Mouse (Mus musculus): ENCODE data around the gene Eid2b.

Eid2b gene

DNA sequence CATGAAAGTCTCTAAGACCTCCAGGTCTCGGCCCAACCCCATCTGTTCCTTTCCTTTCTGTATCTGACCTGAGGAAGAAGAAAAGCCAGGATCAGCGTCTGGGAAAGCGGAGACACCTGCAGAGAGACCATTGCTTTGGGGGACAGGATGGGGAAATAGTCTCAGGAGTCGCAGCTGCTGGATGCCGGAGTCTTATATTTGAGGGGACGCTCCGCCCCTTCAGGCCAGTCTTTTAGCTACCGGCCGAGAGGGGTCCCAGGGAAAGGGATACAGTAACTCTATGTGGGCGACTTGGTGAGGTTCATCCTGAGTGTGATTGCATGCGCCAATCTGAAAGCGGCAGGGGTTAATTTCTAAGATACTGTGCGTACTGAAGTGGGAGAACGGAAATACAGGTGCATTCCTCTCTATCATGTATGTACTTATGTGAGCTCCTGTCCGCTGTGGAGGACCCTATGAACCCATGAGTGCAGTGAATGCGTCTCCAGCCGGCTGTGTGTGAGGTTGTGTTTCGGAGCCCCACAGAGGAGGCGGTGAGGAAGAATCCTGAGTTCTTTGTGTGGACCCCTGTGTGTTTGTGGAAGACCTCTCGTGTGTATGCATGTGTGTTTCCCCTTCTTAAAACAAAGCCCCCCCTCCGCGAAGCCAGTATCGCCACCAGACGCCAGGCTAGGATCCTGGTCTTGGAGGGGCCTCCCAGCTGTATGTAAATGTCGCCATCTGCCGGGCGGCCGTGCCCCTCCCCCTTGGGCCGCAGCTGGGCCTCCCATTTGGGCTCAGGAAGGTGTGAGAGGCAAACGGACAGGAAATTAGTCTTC, 24.3 kb downstream of the Eid2b start, which contains the start of gene Dll3:
Gene Dll3 (minus strand): TSS at position 623 of the 818 bp plus-strand sequence.
- DNase-seq (ENCODE audit: low read depth): peak; percentile 69

DNA sequence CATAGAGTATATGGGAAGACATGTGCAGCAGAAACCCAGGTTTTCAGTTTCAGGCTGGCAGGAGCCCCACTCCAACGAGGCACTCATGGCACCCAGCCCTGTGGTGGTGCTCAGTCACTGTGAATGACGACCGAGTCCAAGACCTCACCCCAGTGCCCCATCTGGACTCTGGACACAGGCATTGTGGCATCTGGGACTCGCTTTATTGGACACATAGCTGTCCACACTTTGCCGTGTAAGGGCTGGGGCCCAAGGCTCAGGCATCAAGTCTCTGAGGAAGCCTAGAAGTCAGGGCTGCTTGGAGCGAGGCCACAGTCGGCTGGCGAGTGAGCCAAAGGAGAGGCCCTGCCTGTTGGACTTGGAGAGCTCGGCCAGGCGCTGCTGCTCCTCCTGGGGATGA, 28.1 kb downstream of the Eid2b start:
- DNase-seq (ENCODE audit: low read depth): no peak

DNA sequence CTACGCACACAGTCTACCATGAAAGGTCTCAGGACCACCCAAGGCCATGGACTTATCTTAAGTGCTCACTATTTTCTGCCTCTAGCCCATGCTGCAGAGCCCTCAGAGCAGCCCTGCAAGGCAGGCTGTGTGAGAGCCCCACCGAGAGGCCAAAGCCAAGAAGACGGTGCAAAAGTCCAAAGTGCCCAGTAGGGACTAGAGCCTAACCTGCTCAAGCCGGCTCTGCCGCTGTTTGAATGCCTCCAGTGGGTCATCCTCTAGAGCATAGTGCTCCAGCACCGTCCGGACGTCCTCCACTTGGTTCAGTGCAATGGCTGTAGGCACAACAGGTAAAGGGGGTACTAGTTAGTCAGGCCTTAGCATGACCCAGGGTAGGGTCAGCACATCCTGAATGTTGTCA, 28.7 kb downstream of the Eid2b start:
- no peak for DNase-seq (ENCODE audit: low read depth)

DNA sequence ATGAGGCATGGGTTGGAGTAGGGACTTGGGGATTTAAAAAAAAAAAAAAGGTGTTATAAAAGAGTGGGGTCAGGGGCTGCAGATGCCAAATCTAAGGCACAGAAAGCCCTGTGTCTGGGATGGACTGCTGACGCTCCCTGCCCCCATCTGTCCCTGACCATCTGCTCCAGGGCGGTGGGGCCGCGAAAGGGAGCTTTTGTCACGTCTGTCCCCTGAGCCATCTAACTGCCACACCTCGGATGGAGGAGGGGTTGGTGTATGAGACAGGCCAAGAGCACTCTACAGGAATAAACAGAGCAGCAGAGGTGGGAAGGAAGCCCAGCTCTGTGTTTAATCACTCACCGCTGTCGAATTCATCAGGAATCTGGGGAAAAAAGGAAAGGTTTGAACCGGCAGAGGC, 32.2 kb downstream of the Eid2b start:
- DNase-seq (ENCODE audit: low read depth): no peak

DNA sequence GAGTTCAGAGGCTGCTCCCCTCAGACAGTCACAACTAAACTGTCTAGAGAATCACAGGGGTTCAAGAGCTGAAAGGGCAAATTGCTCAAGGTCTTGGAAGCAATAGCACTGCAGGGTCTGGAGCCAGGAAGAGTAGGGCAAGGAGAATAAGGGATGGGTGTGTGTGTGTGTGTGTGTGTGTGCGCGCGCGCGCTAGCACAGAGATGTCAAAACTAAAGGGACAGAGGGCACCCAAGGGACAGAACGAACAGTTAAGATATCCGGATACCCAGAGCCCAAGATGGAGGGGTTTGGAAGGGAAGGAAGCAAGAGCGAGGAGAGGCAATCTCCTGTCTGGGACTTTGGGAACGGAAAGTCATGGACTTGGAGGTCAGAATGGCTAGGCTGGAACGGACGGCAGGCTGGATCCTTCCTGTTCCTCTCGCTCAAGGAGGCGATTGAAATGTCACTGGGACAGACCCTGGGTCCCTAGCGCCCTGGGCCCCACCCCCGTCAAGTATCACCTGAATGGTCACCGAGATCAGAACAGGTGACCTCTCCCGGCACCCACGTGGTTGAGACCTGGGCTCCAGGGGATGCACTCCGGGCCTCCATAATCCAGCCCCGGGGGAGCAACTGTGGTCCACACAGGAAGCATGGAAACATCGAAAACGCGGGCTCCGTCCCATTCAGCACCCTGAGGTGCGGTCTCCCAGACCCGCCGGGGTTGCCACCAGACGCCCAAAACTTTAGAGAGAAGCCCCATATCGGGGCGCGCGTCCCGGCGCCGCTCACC, 33.8 kb downstream of the Eid2b start:
- peak; percentile 36 for DNase-seq (ENCODE audit: low read depth)

DNA sequence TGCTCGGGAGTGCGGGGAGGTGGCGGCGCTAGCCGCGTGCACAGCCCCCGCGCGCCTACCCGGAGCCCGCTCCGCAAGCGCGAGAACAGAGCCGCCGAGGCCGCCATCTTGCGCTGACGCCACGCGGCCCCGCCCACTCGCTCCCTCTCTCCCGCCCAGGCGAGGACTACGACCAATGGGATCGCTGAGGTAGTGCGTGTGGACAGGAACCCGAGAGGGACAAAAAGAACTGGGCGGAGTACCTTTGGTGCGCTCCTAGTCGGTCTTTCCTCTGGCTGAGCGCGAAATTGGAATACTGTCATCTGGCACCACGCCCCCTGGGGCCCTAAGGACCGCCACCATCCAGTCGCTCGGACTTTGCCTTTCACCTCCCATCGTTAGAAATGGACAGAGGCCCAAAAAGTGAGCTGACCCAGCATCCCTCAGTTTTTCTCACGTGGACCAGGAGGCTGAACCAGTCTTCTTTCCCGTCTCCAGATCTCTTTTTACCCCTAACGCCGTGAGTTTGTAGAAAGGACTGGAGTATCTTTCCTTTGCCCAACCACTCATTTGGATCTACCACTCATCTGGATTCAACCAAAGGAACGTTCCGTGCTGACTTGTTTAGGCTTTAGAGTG, 34.5 kb downstream of the Eid2b start, which contains the start of gene Timm50:
Gene Timm50 (minus strand): TSS at position 147 of the 618 bp plus-strand sequence.
- peak; percentile 96 for DNase-seq (ENCODE audit: low read depth)

DNA sequence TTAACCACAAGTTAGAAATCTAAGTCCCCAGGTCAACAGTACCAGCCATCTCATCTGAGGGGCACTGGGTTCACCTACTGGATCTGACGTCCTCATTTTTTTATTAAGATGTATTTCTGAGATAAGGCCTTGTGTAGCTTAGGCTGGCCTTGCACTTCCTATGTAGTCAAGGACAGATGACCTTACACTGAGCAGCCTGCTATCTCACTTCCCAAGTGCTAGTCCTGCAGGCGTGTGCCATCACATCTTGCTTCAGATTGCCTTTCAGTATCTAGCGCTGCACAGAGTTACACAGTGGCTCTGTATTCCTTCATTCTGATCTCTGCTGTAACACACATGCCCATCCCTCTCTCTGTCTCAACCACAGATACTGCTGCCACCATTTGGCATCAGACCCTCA, 40.5 kb downstream of the Eid2b start:
- DNase-seq (ENCODE audit: low read depth): no peak

DNA sequence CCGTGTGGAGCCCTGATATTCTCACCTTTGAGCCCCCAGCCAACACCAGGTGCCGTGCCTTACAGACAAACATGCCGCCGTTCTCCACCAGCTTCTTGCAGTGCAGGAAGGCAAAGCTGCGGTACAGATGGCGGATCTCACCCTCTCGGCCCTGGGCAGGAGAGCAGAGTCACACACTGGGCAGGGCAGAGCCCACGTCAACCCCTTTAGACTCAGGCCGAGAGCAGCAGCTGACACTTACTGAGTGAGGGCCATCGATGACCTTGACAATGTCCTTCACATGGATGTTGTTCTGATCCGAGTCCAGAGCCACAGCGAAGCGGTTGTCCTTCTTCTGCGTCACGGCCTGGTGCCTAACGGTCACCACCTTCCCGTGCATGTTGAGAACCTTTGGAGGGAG, 41.2 kb downstream of the Eid2b start:
- no peak for DNase-seq (ENCODE audit: low read depth)

DNA sequence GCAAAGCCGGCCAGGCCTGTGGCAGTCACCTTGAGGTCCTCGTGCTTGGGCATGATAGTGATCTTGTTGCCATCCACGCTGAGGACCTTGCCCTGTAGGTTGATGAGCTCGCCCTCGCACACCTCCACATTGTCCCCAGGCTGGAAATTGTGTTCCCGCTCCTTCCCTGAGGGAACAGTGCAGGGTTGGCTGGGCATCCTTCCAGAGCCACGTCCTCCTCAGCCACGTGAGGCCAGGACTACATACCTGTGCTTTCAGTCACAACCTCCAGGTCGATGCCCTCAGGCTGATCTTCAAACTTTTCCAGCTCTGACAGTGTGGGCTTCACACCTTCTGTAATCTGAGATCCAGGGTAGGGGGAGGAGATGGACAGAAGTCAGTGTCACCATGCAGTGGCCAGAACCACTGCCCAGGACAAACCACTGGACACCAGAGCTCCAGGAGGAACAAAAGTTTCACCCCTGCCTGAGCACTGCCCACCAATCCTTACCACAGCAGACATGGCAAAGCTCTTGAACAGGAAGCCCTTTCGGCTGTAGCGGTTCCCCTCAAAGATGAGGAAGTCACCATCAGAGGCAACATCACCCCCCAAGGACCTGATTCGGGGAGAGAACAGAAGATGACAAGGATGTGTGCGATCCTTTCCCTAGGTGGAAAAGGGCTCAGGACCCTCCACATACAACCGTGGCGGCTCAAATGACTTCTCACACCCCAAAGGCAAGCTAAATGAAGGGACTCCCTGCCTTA, 44.6 kb downstream of the Eid2b start:
- DNase-seq (ENCODE audit: low read depth): peak; percentile 54

DNA sequence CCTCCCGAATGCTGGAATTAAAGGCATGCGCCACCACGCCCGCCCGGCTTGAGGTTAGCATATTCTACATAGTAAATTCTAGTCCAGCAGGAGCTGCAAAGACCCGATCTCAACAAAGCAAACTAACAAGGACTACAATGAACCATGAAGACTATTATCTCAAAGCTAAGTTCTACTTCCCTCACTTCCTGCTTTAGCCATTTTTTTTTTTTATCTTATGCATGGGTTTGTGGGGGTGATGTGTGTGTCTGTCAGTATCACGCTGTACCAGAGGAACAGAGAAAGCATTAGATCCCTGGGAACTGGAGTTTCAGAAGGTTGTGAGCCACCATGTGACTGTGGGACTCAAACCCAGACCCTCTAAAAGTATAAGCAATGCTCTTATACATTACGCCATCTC, 47.8 kb downstream of the Eid2b start:
- DNase-seq (ENCODE audit: low read depth): no peak

DNA sequence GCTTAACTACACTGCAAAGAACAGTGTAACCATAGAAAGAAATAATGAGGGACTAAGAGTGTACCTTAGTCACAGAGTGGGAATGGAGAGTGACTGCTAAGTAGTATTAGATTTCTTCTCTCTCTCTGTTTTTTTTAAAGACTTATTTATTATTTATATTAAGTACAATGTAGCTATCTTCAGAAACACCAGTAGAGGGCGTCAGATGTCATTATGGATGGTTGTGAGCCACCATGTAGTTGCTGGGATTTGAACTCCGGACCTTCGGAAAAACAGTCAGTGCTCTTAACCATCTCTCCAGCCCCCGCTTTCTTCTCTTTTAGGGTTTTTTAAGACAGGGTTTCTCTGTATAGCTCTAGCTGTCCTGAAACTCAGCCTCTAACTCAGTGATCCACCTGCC, 48.9 kb downstream of the Eid2b start:
- peak; percentile 35 for DNase-seq (ENCODE audit: low read depth)

DNA sequence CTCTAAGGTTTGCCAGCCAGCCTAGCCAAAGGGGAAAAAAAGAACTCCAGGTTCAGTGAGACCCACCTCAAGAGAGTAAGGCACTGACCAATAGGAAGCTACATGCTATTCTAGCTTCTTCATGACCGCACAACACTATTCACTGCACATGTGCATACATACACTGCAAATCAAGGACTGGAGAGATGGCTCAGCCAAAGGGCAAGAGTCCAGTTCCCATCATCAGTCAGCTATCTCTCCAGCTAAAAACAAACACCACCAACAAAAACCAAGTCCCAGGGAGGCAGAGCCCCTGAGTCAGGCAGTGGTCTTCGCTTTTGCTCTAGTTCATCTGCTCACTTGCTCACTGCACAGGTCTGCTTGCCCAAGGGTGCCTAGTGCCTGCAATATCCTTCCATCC, 50.7 kb downstream of the Eid2b start:
- no peak for DNase-seq (ENCODE audit: low read depth)
